Mouse (Mus musculus) hindbrain, embryonic 16.5 days (tissue): ENCODE results near the gene Ostm1. TPM values are rescaled to one million over a fixed set of nuclear protein-coding genes. Genes with fewer than 3 reads are reported as not detected.

Source experiments
- ATAC-seq: fragments of 200-750 bp; cut with Nextera tagmentation; 2 replicates; pipeline ENCODE4 v1.8.0; 2017; ENCODE audit warnings: moderate TSS enrichment, moderate library complexity
- H3K27ac ChIP-seq: fragments of 300-500 bp; sonication (generic); 2 replicates; pipeline ENCODE4 v1.5.1; 2014; ENCODE audit warnings: low read depth, mild to moderate bottlenecking, control low read depth, low read length, moderate library complexity
- H3K27me3 ChIP-seq: fragments of 300-500 bp; sonication (generic); replicated peaks from 2 replicates; pipeline ENCODE4 v1.6.1; 2014; ENCODE audit warnings: low read length; ENCODE audit not compliant: control insufficient read depth, insufficient read depth
- H3K36me3 ChIP-seq: fragments of 300-500 bp; sonication (generic); 2 replicates; pipeline ENCODE4 v1.6.1; 2014; ENCODE audit warnings: mild to moderate bottlenecking, low read length, moderate library complexity, mixed read lengths; ENCODE audit not compliant: control insufficient read depth, insufficient read depth
- H3K4me1 ChIP-seq: fragments of 300-500 bp; sonication (generic); 2 replicates; pipeline ENCODE4 v1.6.1; 2014; ENCODE audit warnings: low read depth, low read length; ENCODE audit not compliant: control insufficient read depth, insufficient read depth
- H3K4me2 ChIP-seq: fragments of 300-500 bp; sonication (generic); 2 replicates; pipeline ENCODE4 v1.6.1; 2014; ENCODE audit warnings: mild to moderate bottlenecking, low read length, control low read depth, moderate library complexity
- H3K4me3 ChIP-seq: fragments of 300-500 bp; sonication (generic); 2 replicates; pipeline ENCODE4 v1.5.1; 2014; ENCODE audit warnings: mild to moderate bottlenecking, low read length, control low read depth, moderate library complexity
- H3K9ac ChIP-seq: fragments of 300-500 bp; sonication (generic); 2 replicates; pipeline ENCODE4 v1.6.1; 2014; ENCODE audit warnings: low read depth, mild to moderate bottlenecking, control low read depth, low read length, moderate library complexity
- H3K9me3 ChIP-seq: fragments of 300-500 bp; sonication (generic); 2 replicates; pipeline ENCODE4 v1.6.1; 2014; ENCODE audit warnings: mild to moderate bottlenecking, low read length, moderate library complexity; ENCODE audit not compliant: control insufficient read depth
- WGBS: fragments of 180-500 bp; shearing (Covaris S2); extraction: QIAGEN DNeasy Blood & Tissue Kit; methylation state at CpG from one replicate; pipeline ENCODE4 v1.1.7; 2014; 5-methylcytosine and 5-hydroxymethylcytosine counted together
- polyA plus RNA-seq: library from polyadenylated mRNA; unstranded; fragments of >200 nt; fragmentation: Nextera tagmentation; extraction: Ambion mirVana; gene quantifications from 2 replicates; pipeline ENCODE4 v1.2.1, GENCODE M21; 2015

Gene Ostm1
- polyA plus RNA-seq, 1 experiment from 2014 or later: 38.4 TPM

DNA sequence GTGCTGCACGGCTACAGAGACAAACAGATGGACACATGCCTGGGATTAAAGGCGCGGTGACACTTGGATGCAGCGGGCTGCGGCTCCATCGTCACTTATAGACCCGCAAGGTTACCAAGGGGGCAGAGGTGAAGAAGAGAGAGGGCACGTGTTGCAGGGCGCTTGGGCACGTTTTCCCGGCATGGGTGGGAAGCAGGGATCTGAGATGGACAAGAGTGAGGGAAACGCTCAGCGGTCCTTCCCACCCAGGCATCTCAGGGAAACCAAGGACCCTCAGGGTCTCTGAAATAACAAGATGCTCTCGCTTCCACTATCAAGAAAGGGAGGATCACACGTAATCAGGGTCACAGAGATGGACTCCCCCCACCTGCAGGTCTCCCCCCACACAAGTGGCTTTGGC, 10.7 kb upstream of the Ostm1 start:
- Histone ChIP-seq H3K9me3 (no peaks in the 10 kb centered on the region), H3K4me1 (no peaks in the 10 kb centered on the region), H3K27ac (no peak overlapping the region), H3K36me3 (no peaks in the 10 kb centered on the region), H3K4me3 (peak overlapping the region; percentile 13), H3K9ac (no peak overlapping the region), H3K4me2 (peak overlapping the region; percentile 35), H3K27me3 (peaks cover 76% of the 10 kb centered on the region)
- 3% methylated on average over 15 of the region's 15 CpGs for WGBS
- no peak for ATAC-seq

DNA sequence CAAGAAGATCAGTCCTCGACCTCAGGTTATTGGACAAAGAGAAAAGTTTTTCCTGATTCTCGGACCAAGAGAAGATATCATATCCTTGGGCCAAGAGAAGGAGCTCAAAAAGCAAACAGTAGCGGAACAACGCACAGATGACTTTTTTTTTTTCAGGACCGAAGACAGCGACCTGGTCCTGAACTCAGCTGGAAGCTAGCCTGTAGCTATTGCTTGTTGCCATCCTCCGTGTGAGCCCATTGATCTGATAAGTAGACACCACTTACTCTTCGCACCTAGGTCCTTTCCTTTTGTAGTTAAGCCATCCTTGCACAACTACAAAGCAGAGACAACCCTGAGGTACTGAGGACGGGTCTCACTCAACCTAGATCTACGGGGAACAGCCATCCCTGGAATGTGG, 9.0 kb upstream of the Ostm1 start:
- Histone ChIP-seq H3K9ac (no peak overlapping the region), H3K4me1 (no peaks in the 10 kb centered on the region), H3K9me3 (no peaks in the 10 kb centered on the region), H3K27me3 (peaks cover 73% of the 10 kb centered on the region), H3K27ac (no peak overlapping the region), H3K36me3 (no peaks in the 10 kb centered on the region), H3K4me3 (no peak overlapping the region), H3K4me2 (no peak overlapping the region)
- WGBS: 7% methylated on average over 10 of the region's 10 CpGs
- ATAC-seq: no peak

DNA sequence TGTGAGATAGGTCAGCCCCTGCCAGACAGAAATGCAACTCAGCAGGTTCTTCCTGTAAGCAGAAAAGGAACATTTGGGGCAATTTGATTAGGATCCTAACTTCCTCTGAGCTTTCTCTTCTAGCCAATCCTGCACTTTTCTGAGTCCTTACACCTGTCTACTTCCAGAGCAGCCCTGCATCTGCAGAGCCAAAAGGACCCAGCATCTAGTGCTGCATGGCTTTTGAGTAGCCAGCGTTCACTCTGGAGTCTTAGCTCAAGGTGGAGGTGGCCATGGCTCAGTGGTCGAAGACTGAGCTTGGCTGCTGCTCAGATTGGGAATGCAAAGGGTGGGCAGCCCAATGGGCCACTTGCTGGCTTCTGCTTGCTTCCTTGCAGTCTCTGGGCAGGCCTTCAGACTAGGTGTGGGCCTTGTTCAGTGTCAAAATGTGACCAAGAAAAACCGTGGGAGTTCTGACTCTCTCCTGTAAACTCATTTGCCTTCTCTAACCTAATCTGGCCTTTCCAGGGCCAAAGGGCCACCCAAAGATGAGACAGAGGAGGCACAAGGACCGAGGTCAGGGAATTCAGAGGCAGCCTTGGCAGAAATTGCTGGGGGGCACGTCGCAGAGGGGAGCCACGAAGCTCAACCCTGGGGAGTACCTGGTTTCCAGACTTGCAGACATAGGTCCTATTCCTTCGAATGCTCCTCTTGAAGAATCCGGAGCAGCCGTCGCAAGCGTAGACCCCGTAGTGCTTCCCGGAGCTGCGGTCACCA, 5.9 kb upstream of the Ostm1 start:
- peaks cover 58% of the 10 kb centered on the region for H3K27me3 ChIP-seq

DNA sequence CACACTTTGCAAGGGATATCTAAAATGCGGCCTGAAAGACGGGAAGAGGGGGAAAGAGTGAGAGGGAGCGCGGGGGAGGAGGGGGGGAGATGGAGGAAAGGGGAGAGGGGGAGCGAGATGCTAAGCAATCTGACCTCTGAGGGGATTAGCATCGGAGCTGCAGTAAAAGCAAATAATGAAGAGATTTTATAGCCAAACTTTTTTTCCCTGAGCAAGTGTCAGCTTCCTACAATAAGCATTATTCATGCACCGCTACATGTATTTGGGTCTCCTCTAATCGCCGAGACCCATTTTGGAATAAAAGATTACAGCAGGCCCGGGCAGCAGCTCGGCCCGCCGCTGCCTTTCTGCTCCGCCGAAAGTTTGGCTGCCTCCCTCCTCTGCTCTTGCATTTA, 5.3 kb upstream of the Ostm1 start:
- no peak overlapping the region for H3K9ac ChIP-seq
- WGBS: under 1% methylated on average over 15 of the region's 15 CpGs
- ATAC-seq: no peak
- H3K36me3 ChIP-seq: no peaks in the 10 kb centered on the region
- H3K27ac ChIP-seq: no peak overlapping the region
- H3K4me3 ChIP-seq: no peak overlapping the region
- peaks cover 2% of the 10 kb centered on the region; the same call in 1 of the 2 replicates for H3K4me1 ChIP-seq
- H3K27me3 ChIP-seq: peaks cover 59% of the 10 kb centered on the region
- no peaks in the 10 kb centered on the region for H3K9me3 ChIP-seq
- H3K4me2 ChIP-seq: no peak overlapping the region

More for the DNA sequence above, 5.9 kb upstream of the Ostm1 start:
- Histone ChIP-seq H3K27ac (no peak overlapping the region), H3K9ac (no peak overlapping the region), H3K4me1 (peaks cover 2% of the 10 kb centered on the region; the same call in 1 of the 2 replicates), H3K4me3 (no peak overlapping the region), H3K36me3 (no peaks in the 10 kb centered on the region), H3K4me2 (no peak overlapping the region), H3K9me3 (no peaks in the 10 kb centered on the region)
- WGBS: 2% methylated on average over 15 of the region's 15 CpGs
- no peak for ATAC-seq

DNA sequence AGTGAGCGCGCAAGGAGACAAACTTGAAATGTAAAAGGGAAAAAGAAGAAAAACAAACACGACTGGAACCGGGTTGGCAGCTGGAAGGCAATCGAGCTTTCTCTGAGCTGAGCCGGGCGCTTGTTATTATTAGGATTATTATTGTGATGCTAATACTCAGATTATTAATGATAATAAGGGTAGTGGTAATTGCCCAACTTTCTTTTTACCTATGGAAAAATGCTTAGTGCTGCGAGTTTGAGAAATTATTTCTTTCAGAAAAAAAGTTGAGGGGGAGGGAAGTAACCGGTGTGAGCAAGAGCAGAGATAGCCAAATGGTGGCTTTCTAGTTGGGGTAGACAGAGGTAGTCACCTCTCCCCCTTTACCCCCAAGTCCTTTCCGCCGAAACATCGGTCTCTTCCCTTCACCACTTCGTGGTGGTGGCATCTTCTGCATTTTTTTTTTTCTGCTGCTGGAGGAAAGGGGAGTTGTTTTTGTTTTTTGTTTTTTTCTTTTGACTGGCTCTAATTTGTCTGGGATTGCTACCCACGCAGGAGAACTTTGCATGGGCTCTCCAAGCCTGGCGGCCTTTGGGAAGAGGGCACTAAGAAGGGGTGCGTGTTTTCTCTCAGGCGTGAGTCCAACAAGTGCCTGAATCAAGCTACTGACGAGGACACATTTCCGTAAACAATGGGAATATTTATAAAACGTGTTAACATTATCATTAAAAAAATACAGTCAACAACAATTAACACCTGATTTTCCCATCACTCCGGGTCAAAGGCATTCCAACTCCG, 4.7 kb upstream of the Ostm1 start:
- Histone ChIP-seq H3K27me3 (peaks cover 53% of the 10 kb centered on the region), H3K36me3 (no peaks in the 10 kb centered on the region), H3K4me2 (no peak overlapping the region), H3K9me3 (no peaks in the 10 kb centered on the region), H3K4me1 (peaks cover 2% of the 10 kb centered on the region; the same call in 1 of the 2 replicates), H3K27ac (no peak overlapping the region), H3K9ac (no peak overlapping the region), H3K4me3 (no peak overlapping the region)
- under 1% methylated on average over 22 of the region's 22 CpGs for WGBS
- ATAC-seq: no peak

DNA sequence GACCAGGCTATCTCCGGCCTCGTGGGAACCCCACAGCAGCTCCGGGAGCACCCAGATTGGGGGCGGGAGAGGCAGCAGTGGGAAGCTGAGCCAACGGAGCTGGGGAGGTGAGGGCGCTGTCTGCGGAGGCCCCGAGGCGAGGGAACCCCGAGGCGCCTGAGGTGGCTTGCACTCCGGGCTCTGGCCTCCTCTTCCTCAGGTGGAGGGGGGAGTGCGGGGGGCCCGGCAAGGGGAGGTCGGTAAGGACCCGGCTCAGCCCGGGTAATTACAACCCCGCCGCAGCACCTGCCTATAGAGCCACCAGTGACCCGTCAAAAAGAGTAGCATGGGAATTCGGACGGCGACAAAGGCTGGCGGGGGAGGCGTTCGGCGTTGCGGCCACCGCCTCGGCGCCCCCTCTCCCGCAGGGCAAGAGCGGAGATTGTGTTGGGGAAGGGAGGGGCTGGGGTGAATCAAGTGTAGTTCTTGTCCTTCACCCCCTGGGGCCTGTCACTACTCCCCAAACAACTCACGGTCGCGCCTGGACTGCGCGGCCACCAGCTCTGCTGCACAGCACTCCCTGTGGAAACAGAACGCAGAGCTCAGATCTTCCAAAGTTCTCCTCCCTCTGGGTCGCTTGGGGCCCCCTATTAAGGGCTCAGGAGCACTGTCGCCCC, 4.0 kb upstream of the Ostm1 start:
- no peak overlapping the region for H3K27ac ChIP-seq
- peaks cover 51% of the 10 kb centered on the region for H3K27me3 ChIP-seq
- no peak for ATAC-seq
- WGBS: under 1% methylated on average over 37 of the region's 41 CpGs
- 0 out of 2 replicates have a peak overlapping the region, but pooled peaks have one; percentile 5 for H3K4me2 ChIP-seq
- no peak overlapping the region for H3K9ac ChIP-seq
- no peaks in the 10 kb centered on the region for H3K9me3 ChIP-seq
- H3K4me1 ChIP-seq: peaks cover 2% of the 10 kb centered on the region; the same call in 1 of the 2 replicates
- no peaks in the 10 kb centered on the region for H3K36me3 ChIP-seq
- H3K4me3 ChIP-seq: no peak overlapping the region

DNA sequence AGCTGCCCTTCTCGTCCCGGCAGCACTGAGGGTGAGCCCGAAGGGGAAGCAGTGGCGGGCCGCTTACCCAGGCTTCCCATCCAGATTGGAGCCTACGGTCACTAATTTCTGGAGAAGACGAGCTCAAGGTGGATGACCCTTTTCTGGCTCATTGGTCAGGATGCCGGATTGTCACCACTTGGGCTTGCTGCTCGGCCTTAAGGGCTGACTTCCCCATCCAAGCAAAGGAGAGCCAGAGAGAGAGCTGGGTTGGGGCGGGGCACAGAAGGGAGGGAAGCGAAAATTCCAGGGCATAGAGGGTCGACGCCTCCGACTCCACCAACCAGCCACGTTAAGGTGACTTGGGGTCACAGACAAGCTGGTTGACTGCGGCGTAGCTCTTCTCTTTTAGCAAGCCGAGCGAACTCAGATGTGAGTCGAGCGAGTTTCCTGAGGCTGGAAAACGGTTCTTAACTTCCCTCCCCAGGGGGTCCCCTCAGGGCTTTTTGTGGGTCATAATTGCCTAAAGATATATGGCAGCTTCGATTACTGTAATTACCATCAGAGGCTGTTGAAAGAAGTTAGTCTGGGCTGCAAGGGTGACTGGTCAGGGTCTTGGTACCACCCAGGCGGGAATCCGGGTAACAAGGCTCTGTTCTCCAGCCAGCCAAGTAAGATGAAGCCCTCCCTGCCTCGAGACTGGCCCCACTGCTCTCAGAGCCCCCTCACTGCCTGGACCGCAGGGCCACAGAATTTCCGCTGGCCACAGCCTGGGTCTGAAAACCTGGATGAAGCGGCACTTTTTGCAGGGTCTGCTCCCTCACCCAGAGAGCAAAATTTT, 3.3 kb upstream of the Ostm1 start:
- Histone ChIP-seq H3K4me3 (no peak overlapping the region), H3K9me3 (no peaks in the 10 kb centered on the region)

DNA sequence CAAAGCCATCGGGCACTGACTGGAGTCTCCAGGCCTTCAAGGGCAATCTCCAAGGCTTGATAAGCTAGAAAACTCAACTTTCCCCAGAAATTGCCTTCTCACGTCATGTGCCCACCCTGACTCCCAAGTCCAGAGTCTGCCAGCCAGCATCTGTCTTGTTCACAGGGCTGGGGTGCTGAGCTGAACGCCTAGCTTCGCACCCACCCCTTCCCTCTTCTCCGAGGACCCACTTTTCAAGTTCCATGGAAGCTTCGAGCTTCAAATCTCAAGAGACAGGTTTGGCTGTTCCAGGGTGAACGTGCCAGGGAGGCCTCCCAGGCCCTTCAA, 2.7 kb upstream of the Ostm1 start:
- H3K27ac ChIP-seq: no peak overlapping the region
- H3K36me3 ChIP-seq: no peaks in the 10 kb centered on the region
- 6% methylated on average over 7 of the region's 7 CpGs for WGBS
- peaks cover 2% of the 10 kb centered on the region; the same call in 1 of the 2 replicates for H3K4me1 ChIP-seq
- H3K9ac ChIP-seq: no peak overlapping the region
- no peak for ATAC-seq
- peaks cover 49% of the 10 kb centered on the region for H3K27me3 ChIP-seq
- H3K9me3 ChIP-seq: no peaks in the 10 kb centered on the region
- no peak overlapping the region for H3K4me3 ChIP-seq
- no peak overlapping the region for H3K4me2 ChIP-seq

More for the DNA sequence above, 3.3 kb upstream of the Ostm1 start:
- H3K27me3 ChIP-seq: peaks cover 49% of the 10 kb centered on the region
- no peak for ATAC-seq
- no peak overlapping the region for H3K4me2 ChIP-seq
- no peak overlapping the region for H3K27ac ChIP-seq
- peaks cover 2% of the 10 kb centered on the region; the same call in 1 of the 2 replicates for H3K4me1 ChIP-seq
- WGBS: under 1% methylated on average over 29 of the region's 29 CpGs
- H3K36me3 ChIP-seq: no peaks in the 10 kb centered on the region
- H3K9ac ChIP-seq: no peak overlapping the region
